Mouse (Mus musculus): Measurements from ENCODE around the gene Rpl23a.

DNA sequence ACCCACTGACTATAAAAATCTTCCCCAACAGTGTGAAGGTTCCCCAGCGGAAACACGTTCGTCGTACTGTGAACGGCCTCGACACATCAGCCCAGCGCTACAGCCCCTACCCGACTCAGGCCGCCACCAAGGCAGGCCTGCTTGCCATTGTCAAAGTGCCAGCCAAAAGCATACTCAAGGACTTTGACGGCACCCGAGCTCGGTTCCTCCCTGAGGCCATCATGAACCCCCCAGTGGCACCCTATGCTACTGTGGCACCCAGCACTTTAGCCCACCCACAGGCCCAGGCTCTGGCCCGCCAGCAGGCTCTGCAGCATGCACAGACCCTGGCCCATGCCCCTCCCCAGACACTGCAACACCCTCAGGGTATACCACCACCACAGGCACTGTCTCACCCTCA is 29.6 kb downstream of the Rpl23a start:
- TF ChIP-seq CTCF (IDR thresholded peaks at IDR 0.05; ENCODE audit: control insufficient read depth, insufficient read depth, low read length) = no peak
- no peak for TF ChIP-seq POLR2A (IDR thresholded peaks at IDR 0.05; ENCODE audit: borderline replicate concordance, control insufficient read depth, low read depth, low read length)

Measured in bone marrow, adult 2 months (tissue).